Mouse (Mus musculus) E14TG2a.4 (cell line): ENCODE data around the gene Nucb1.
"Not testable (repeated sequence)": the region's sequence is repeated elsewhere in the genome, so short reads cannot be mapped to it uniquely, and the experiment has no call there.

ENCODE experiments used
- H3K27me3 ChIP-seq: 2 replicates; pipeline ENCODE4 v1.6.1; 2014; ENCODE audit warnings: low read length, control low read depth; ENCODE audit not compliant: insufficient read depth
- H3K36me3 ChIP-seq: 2 replicates; pipeline ENCODE4 v1.6.1; 2014; ENCODE audit warnings: low read length, control low read depth; ENCODE audit not compliant: insufficient read depth
- H3K4me1 ChIP-seq: replicated peaks from 2 replicates; pipeline ENCODE4 v1.6.1; 2014; ENCODE audit warnings: low read depth, low read length, control low read depth
- H3K4me3 ChIP-seq: replicated peaks from 2 replicates; pipeline ENCODE4 v1.5.1; 2014; ENCODE audit warnings: mild to moderate bottlenecking, low read length
- H3K9me3 ChIP-seq: 2 replicates; pipeline ENCODE4 v1.6.1; 2014; ENCODE audit warnings: low read length, control low read depth
- CTCF ChIP-seq: conservative IDR thresholded peaks from 2 replicates; pipeline ENCODE4 v1.5.1; 2014; ENCODE audit warnings: low read length
- NANOG ChIP-seq: IDR thresholded peaks from 2 replicates; pipeline ENCODE4 v1.6.1; 2014; ENCODE audit warnings: borderline replicate concordance, low read length, mixed read lengths
- POU5F1 ChIP-seq: IDR thresholded peaks from 2 replicates; pipeline ENCODE4 v1.6.1; 2014; ENCODE audit warnings: low read length, borderline replicate concordance

The Nucb1 gene

GRCm38 (mm10) chr7:45475291-45475969, 34.8 kb downstream of the Nucb1 start:
- peaks cover 32% of the 10 kb centered on the region for H3K36me3 ChIP-seq
- H3K4me1 ChIP-seq = peaks cover 51% of the 10 kb centered on the region
- no peak for TF ChIP-seq NANOG
- TF ChIP-seq CTCF = no peak
- TF ChIP-seq POU5F1 = no peak
- peak overlapping the region; percentile 75 for H3K4me3 ChIP-seq
- H3K9me3 ChIP-seq = no peaks in the 10 kb centered on the region
- H3K27me3 ChIP-seq = no peaks in the 10 kb centered on the region

- peaks cover 34% of the 10 kb centered on the region for H3K4me1 ChIP-seq
- no peak overlapping the region for H3K4me3 ChIP-seq
- H3K9me3 ChIP-seq = no peaks in the 10 kb centered on the region
- peak; percentile 92 for TF ChIP-seq CTCF
- TF ChIP-seq POU5F1 = no peak
- no peaks in the 10 kb centered on the region for H3K27me3 ChIP-seq
- H3K36me3 ChIP-seq = peaks cover 7% of the 10 kb centered on the region
These were observed 39.3 kb downstream of the Nucb1 start for GRCm38 (mm10) chr7:45470869-45471268.

- Histone ChIP-seq H3K9me3 (no peaks in the 10 kb centered on the region), H3K4me3 (peak overlapping the region; percentile 99), H3K36me3 (peaks cover 40% of the 10 kb centered on the region), H3K27me3 (no peaks in the 10 kb centered on the region), H3K4me1 (peaks cover 53% of the 10 kb centered on the region)
- TF ChIP-seq POU5F1 = no peak
- TF ChIP-seq NANOG = no peak
- TF ChIP-seq CTCF = no peak
These were observed 43.0 kb downstream of the Nucb1 start for GRCm38 (mm10) chr7:45467090-45467670.

GRCm38 (mm10) chr7:45466283-45467089, 43.7 kb downstream of the Nucb1 start, which contains the start of gene Bax:
Gene Bax (minus strand): TSS chr7:45466898.
- no peaks in the 10 kb centered on the region for H3K27me3 ChIP-seq
- no peaks in the 10 kb centered on the region for H3K9me3 ChIP-seq
- peak within 1 kb of the TSS; percentile 99 for H3K4me3 ChIP-seq
- peaks cover 60% of the 10 kb centered on the region for H3K4me1 ChIP-seq
- no peak for TF ChIP-seq NANOG
- TF ChIP-seq POU5F1 = no peak
- TF ChIP-seq CTCF = no peak
- H3K36me3 ChIP-seq = peaks cover 46% of the 10 kb centered on the region

GRCm38 (mm10) chr7:45465549-45465948, 44.7 kb downstream of the Nucb1 start:
- TF ChIP-seq POU5F1 (no peak), NANOG (no peak), CTCF (no peak)
- no peaks in the 10 kb centered on the region for H3K9me3 ChIP-seq

GRCm38 (mm10) chr7:45465112-45465511, 45.1 kb downstream of the Nucb1 start:
- Histone ChIP-seq H3K36me3 (peaks cover 53% of the 10 kb centered on the region), H3K4me1 (peaks cover 64% of the 10 kb centered on the region), H3K9me3 (no peaks in the 10 kb centered on the region), H3K4me3 (peak overlapping the region; percentile 99), H3K27me3 (no peaks in the 10 kb centered on the region)
- TF ChIP-seq POU5F1 (no peak), CTCF (no peak), NANOG (no peak)

More at GRCm38 (mm10) chr7:45465549-45465948, 44.7 kb downstream of the Nucb1 start:
- Histone ChIP-seq H3K36me3 (peaks cover 49% of the 10 kb centered on the region), H3K27me3 (no peaks in the 10 kb centered on the region), H3K4me3 (peak overlapping the region; percentile 99), H3K4me1 (peaks cover 60% of the 10 kb centered on the region)

- Histone ChIP-seq H3K27me3 (no peaks in the 10 kb centered on the region), H3K4me3 (peak overlapping the region; percentile 99), H3K9me3 (no peaks in the 10 kb centered on the region), H3K4me1 (peaks cover 65% of the 10 kb centered on the region), H3K36me3 (peaks cover 56% of the 10 kb centered on the region)
- TF ChIP-seq CTCF (no peak), POU5F1 (no peak), NANOG (no peak)
These were observed 46.0 kb downstream of the Nucb1 start for GRCm38 (mm10) chr7:45463987-45464778.

GRCm38 (mm10) chr7:45462868-45463267, 47.3 kb downstream of the Nucb1 start:
- Histone ChIP-seq H3K4me3 (peak overlapping the region; percentile 99), H3K4me1 (peaks cover 62% of the 10 kb centered on the region), H3K36me3 (peaks cover 68% of the 10 kb centered on the region)
- not testable (repeated sequence) for H3K27me3 ChIP-seq, H3K9me3 ChIP-seq
- TF ChIP-seq CTCF = peak; percentile 47; the same call in 1 of the 2 replicates
